Mouse (Mus musculus) NIH3T3 (cell line): ENCODE results near the gene Rreb1.

Experiments
- DNase-seq: peaks from one replicate; pipeline ENCODE4 v3.0.0-alpha.2; 2012; ENCODE audit warnings: low read depth

The Rreb1 gene

GRCm38 (mm10) chr13:37913963-37914362, 135.8 kb downstream of the Rreb1 start:
- no peak for DNase-seq

- DNase-seq, result peak; percentile 65
Observed at GRCm38 (mm10) chr13:37918336-37919261, 140.4 kb downstream of the Rreb1 start.

GRCm38 (mm10) chr13:37919711-37920277, 141.6 kb downstream of the Rreb1 start:
- no peak for DNase-seq

GRCm38 (mm10) chr13:37920727-37921126, 142.5 kb downstream of the Rreb1 start:
- DNase-seq, result no peak

GRCm38 (mm10) chr13:37923091-37923490, 144.9 kb downstream of the Rreb1 start:
- DNase-seq, result no peak

- no peak for DNase-seq
Observed at GRCm38 (mm10) chr13:37923643-37924460, 145.7 kb downstream of the Rreb1 start.

- no peak for DNase-seq
Observed at GRCm38 (mm10) chr13:37924461-37924948, 146.3 kb downstream of the Rreb1 start.

GRCm38 (mm10) chr13:37926394-37926793, 148.2 kb downstream of the Rreb1 start:
- no peak for DNase-seq

- DNase-seq, result no peak
Observed at GRCm38 (mm10) chr13:37929532-37929931, 151.3 kb downstream of the Rreb1 start.

- DNase-seq, result no peak
Observed at GRCm38 (mm10) chr13:37930091-37930490, 151.9 kb downstream of the Rreb1 start.

GRCm38 (mm10) chr13:37930621-37931020, 152.4 kb downstream of the Rreb1 start:
- DNase-seq, result no peak

- DNase-seq, result no peak
Observed at GRCm38 (mm10) chr13:37931210-37931922, 153.2 kb downstream of the Rreb1 start.

GRCm38 (mm10) chr13:37934075-37934474, 155.9 kb downstream of the Rreb1 start:
- DNase-seq, result no peak

- no peak for DNase-seq
Observed at GRCm38 (mm10) chr13:37934920-37935319, 156.7 kb downstream of the Rreb1 start.

- peak; percentile 15 for DNase-seq
Observed at GRCm38 (mm10) chr13:37936351-37936750, 158.2 kb downstream of the Rreb1 start.

GRCm38 (mm10) chr13:37940167-37940566, 162.0 kb downstream of the Rreb1 start:
- DNase-seq, result no peak

- peak; percentile 39 for DNase-seq
Observed at GRCm38 (mm10) chr13:37940649-37941048, 162.4 kb downstream of the Rreb1 start.

GRCm38 (mm10) chr13:37941138-37941645, 163.0 kb downstream of the Rreb1 start:
- DNase-seq, result no peak

- DNase-seq, result peak; percentile 46
Observed at GRCm38 (mm10) chr13:37941950-37942886, 164.0 kb downstream of the Rreb1 start.

- DNase-seq, result no peak
Observed at GRCm38 (mm10) chr13:37942887-37943331, 164.7 kb downstream of the Rreb1 start.
